Mouse (Mus musculus) frontal cortex, adult (tissue): ENCODE data around the gene Olfr624.

Source experiments
- ATAC-seq: cut with Nextera tagmentation; 2 replicates; pipeline ENCODE4 v1.9.2; 2017; ENCODE audit warnings: mild to moderate bottlenecking, moderate library complexity, mixed read lengths; ENCODE audit not compliant: low TSS enrichment

Olfr624 gene

GRCm38 (mm10) chr7:103671091-103671490, at the start of gene Olfr624:
Olfr624 (minus strand) TSS chr7:103671191.
- ATAC-seq, result no peak

- peak; percentile 52; the same call in 1 of the 2 replicates for ATAC-seq
These were observed 45.4 kb upstream of the Olfr624 start for GRCm38 (mm10) chr7:103716398-103716797.

GRCm38 (mm10) chr7:103714371-103714770, 43.4 kb upstream of the Olfr624 start, which contains the start of gene Olfr243:
Olfr243 (plus strand) TSS chr7:103714671.
- ATAC-seq, result no peak

- ATAC-seq, result no peak
These were observed 41.0 kb upstream of the Olfr624 start for GRCm38 (mm10) chr7:103712024-103712423.

- ATAC-seq, result no peak
These were observed 28.5 kb upstream of the Olfr624 start for GRCm38 (mm10) chr7:103699469-103699868.

GRCm38 (mm10) chr7:103682420-103682819, 11.4 kb upstream of the Olfr624 start, which contains the start of gene Olfr625-ps1:
Olfr625-ps1 (plus strand) TSS chr7:103682720.
- ATAC-seq, result no peak

GRCm38 (mm10) chr7:103663598-103663997, 7.4 kb downstream of the Olfr624 start, which contains the start of gene Olfr623:
Olfr623 (minus strand) TSS chr7:103663698.
- ATAC-seq, result no peak

- ATAC-seq, result no peak
These were observed 26.9 kb downstream of the Olfr624 start for GRCm38 (mm10) chr7:103644070-103644469.

GRCm38 (mm10) chr7:103642602-103643001, 28.4 kb downstream of the Olfr624 start, which contains the start of gene Olfr622:
Olfr622 (minus strand) TSS chr7:103642702.
- ATAC-seq, result no peak

- ATAC-seq, result no peak
These were observed 34.2 kb downstream of the Olfr624 start for GRCm38 (mm10) chr7:103636795-103637194.
